Mouse (Mus musculus) ovary, adult 10 weeks (tissue): ENCODE data around the gene Ccdc61. TPM values are rescaled to one million over a fixed set of nuclear protein-coding genes. Genes with fewer than 3 reads are reported as not detected.

Experiments used
- polyA plus RNA-seq: library from polyadenylated mRNA; stranded (reverse); fragments of 350-450 nt; fragmentation: Illumina TruSeq; extraction: RNeasy Lipid Tissue Mini Kit (QIAGEN cat#74804); gene quantifications from one replicate; pipeline ENCODE4 v1.2.3, GENCODE M21; 2014

Ccdc61 gene
- polyA plus RNA-seq: 2.3 TPM

DNA sequence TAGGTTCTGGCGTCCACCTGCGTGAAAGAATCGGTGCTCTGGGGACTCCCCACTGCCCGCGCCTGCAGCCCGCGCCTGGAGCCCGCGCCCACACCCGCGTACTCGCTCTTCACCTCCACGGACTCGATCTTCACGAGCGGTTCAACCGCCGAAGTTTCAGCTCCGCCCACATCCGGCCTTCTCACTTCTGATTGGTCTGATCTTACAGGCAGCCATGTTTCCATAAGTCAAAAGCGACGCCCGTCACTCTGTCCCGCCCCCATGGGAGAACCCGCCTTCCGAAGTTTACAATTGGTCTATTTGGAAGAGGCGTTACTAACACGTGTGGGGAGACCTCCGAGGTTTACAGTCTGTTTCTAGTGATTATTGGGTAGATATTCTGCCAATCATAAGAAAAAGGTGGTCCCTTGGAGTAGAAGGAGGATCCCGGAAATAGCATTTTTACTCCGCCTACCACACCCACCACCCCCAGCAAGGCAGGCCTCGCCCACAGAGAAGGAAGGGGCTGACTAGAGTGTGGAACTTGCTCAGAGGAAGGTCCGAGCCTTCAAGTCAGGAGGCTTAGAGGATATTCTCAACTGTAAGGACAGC is at the start of gene Ccdc61:
Ccdc61 (minus strand) TSS at position 175 of the 591 bp plus-strand sequence.

DNA sequence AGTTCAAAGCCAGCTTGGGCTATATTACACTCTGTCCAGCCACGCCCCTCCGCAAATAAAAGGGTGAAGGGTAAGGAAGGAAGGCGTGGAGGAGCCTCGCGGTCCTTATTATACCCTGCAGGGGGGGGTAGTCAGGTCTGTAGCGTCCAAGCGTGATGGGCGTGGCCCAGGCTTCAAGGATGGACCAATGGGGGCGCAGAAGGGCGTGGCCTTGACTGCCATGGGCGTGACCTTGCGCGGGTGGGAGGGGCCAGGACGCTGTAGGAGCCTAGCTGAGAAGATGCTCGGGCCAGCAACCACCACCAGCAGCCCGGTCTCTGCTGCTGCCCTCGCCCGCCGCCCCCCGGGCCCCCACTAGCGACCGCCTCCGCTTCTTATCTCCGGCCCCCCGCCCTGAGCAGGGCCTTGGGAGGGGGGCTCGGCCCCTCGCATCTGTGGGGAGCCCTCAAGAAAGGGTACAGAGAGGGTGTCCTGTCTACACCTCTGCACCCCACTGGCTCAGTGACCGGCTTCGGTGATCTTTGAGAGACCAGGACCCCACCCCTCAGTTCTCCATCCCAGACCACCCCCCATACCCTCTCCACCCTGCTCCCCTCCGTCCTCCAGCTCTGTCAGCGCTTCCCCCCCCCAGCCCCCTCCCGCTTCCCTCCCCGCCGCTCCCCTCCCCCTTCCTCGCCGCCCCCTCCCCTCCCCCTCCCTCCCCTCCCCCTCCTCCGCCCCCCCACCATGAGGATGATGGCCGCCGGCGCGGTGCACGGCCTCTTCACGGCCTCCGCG is 15.1 kb upstream of the Ccdc61 start, which contains the start of gene Nova2:
Nova2 (plus strand) TSS at position 727 of the 777 bp plus-strand sequence.

DNA sequence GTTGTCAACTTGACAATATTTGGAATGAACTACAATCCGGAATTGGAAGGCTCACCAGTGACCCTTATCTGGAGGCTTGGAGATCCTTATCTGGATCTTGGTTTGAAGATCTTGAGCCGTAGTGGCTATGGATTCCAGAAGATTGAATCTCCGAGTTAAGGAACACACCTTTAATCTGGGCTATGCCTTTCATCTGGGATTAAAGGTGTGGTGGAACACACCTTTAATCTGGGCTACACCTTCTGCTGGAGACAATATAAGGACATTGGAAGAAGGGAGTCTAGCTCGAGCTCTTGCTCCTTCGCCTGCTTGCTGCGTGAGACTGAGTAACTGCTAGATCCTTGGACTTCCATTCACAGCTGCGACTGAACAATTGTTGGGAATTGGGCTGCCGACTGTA is 39.2 kb downstream of the Ccdc61 start, which contains the start of gene Pglyrp1:
Pglyrp1 (plus strand) TSS at position 301 of the 400 bp plus-strand sequence.

Other genes starting within 250 kb of the Ccdc61 start
- not detected for gene Psg20, start 224.2 kb downstream of the Ccdc61 start, polyA plus RNA-seq
- gene Psg22, start 192.3 kb downstream of the Ccdc61 start, polyA plus RNA-seq: not detected
- gene Psg19, start 111.9 kb downstream of the Ccdc61 start, polyA plus RNA-seq: not detected
- 0.43 TPM for gene Psg17, start 88.8 kb downstream of the Ccdc61 start, polyA plus RNA-seq
- gene Mill2, start 70.4 kb downstream of the Ccdc61 start, polyA plus RNA-seq: 9.1 TPM
- gene Pglyrp1, start 39.1 kb downstream of the Ccdc61 start, polyA plus RNA-seq: not detected
- 0.34 TPM for gene Nova2, start 15.5 kb upstream of the Ccdc61 start, polyA plus RNA-seq
- 0.48 TPM for gene Nanos2, start 77.0 kb upstream of the Ccdc61 start, polyA plus RNA-seq
- gene Mypop, start 80.8 kb upstream of the Ccdc61 start, polyA plus RNA-seq: 0.46 TPM
- gene Irf2bp1, start 93.6 kb upstream of the Ccdc61 start, polyA plus RNA-seq: 1.9 TPM
- gene Foxa3, start 113.1 kb upstream of the Ccdc61 start, polyA plus RNA-seq: 1.7 TPM
- 5.5 TPM for gene Sympk, start 114.0 kb upstream of the Ccdc61 start, polyA plus RNA-seq
- not detected for gene Rsph6a, start 144.3 kb upstream of the Ccdc61 start, polyA plus RNA-seq
- 0.23 TPM for gene Dmwd, start 165.8 kb upstream of the Ccdc61 start, polyA plus RNA-seq
- 5.7 TPM for gene Dmpk, start 173.4 kb upstream of the Ccdc61 start, polyA plus RNA-seq
- gene Six5, start 184.2 kb upstream of the Ccdc61 start, polyA plus RNA-seq: 1.9 TPM
- not detected for gene Gm4969, start 208.0 kb upstream of the Ccdc61 start, polyA plus RNA-seq
- 1.3 TPM for gene Fbxo46, start 209.4 kb upstream of the Ccdc61 start, polyA plus RNA-seq
- gene Qpctl, start 238.9 kb upstream of the Ccdc61 start, polyA plus RNA-seq: 9.1 TPM
- gene Snrpd2, start 239.3 kb upstream of the Ccdc61 start, polyA plus RNA-seq: 1.4 TPM